Mouse (Mus musculus): ENCODE measurements around the gene Cmss1. TPM values are rescaled to one million over a fixed set of nuclear protein-coding genes. Genes with fewer than 3 reads are reported as not detected.
"Not testable (repeated sequence)": the region's sequence is repeated elsewhere in the genome, so short reads cannot be mapped to it uniquely, and the experiment has no call there.

The Cmss1 gene
- polyA plus RNA-seq, 1 experiment from 2014 or later: 33.5 TPM

DNA sequence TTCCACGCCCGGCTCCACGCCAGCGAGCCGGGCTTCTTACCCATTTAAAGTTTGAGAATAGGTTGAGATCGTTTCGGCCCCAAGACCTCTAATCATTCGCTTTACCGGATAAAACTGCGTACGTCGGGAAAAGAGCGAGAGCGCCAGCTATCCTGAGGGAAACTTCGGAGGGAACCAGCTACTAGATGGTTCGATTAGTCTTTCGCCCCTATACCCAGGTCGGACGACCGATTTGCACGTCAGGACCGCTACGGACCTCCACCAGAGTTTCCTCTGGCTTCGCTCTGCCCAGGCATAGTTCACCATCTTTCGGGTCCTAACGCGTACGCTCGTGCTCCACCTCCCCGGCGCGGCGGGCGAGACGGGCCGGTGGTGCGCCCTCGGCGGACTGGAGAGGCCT is 215.5 kb downstream of the Cmss1 start:
- not testable (repeated sequence) for H3K27ac ChIP-seq (replicated peaks; ENCODE audit: low read depth, low read length); H3K4me2 ChIP-seq (ENCODE audit: low read depth, low read length); H3K4me1 ChIP-seq (ENCODE audit: control insufficient read depth, insufficient read depth, low read length); DNase-seq (ENCODE audit: low spot score); H3K4me3 ChIP-seq (ENCODE audit: low read depth, low read length); H3K36me3 ChIP-seq (ENCODE audit: control insufficient read depth, insufficient read depth, low read length); H3K27me3 ChIP-seq (replicated peaks; ENCODE audit: control insufficient read depth, insufficient read depth, low read length); H3K9me3 ChIP-seq (ENCODE audit: control insufficient read depth, low read length); H3K9ac ChIP-seq (ENCODE audit: low read depth, low read length); ATAC-seq (ENCODE audit: low read depth)
- 35% methylated on average over 24 of the region's 39 CpGs for WGBS

DNA sequence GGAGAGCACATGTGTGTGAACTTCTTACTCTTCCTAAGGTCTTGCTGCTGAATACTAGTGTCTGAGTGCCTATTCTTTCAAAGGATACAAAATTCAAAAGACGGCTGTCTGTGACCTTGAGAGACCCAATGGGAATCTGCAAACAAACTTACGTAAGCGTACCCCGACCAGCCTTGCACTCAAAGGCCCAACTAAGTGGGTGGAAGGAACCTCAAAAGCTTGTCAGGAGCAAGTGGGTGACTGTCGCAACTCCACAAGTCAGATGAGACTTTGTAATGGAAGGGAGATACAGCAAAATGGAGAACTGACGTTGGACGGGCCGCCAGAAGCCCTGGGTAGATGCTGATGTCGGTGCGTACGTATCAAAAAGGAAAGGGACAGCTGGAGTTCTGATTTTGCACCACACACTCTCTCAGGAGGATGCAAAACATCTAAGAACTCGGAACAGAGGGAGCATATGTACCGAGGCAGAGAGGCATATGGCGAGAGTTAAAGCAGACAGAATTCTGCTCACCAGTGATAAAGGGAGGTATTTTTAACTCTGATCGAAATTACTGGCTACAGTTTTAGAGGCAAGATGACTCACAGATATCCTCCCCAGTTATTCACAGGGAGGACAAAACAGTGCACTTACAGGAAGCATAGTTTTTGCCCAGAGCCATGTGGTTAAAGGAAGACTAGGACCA is 217.0 kb downstream of the Cmss1 start:
- WGBS: 75% methylated on average over 15 of the region's 15 CpGs
- no peak overlapping the region for H3K4me3 ChIP-seq (ENCODE audit: low read depth, low read length)
- no peak overlapping the region for H3K4me2 ChIP-seq (ENCODE audit: low read depth, low read length)

DNA sequence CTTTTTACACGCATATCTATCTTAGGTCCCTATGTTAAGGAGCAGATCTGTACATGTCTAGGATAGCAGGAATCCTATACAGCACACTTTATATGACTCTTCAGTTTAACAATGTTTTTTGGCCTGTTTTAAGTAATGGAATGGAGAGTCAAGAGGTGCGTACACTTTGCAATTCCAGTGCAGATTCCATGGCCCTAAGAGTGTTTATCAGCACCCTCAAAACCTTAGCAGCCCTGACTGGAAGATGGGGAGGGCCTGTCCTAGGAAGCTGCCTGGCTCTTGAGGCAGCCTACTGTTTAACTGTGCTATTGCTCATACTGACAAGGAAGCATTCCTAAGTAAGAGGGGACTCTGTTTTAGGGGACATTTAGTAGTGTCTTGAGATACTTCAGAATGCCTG is 222.4 kb downstream of the Cmss1 start:
- H3K27me3 ChIP-seq (replicated peaks; ENCODE audit: control insufficient read depth, insufficient read depth, low read length): no peaks in the 10 kb centered on the region
- DNase-seq (ENCODE audit: low spot score): no peak
- peak overlapping the region; percentile 46; the same call in 1 of the 2 replicates for H3K27ac ChIP-seq (replicated peaks; ENCODE audit: low read depth, low read length)
- no peak overlapping the region for H3K4me2 ChIP-seq (ENCODE audit: low read depth, low read length)
- no peaks in the 10 kb centered on the region for H3K36me3 ChIP-seq (ENCODE audit: control insufficient read depth, insufficient read depth, low read length)
- no peak overlapping the region for H3K9ac ChIP-seq (ENCODE audit: low read depth, low read length)
- 84% methylated on average over 2 of the region's 2 CpGs for WGBS
- no peaks in the 10 kb centered on the region for H3K9me3 ChIP-seq (ENCODE audit: control insufficient read depth, low read length)
- peaks cover 4% of the 10 kb centered on the region; the same call in 1 of the 2 replicates for H3K4me1 ChIP-seq (ENCODE audit: control insufficient read depth, insufficient read depth, low read length)
- ATAC-seq (ENCODE audit: low read depth): no peak
- no peak overlapping the region for H3K4me3 ChIP-seq (ENCODE audit: low read depth, low read length)

More for the DNA sequence above, 217.0 kb downstream of the Cmss1 start:
- ATAC-seq (ENCODE audit: low read depth): no peak
- DNase-seq (ENCODE audit: low spot score): no peak
- H3K9me3 ChIP-seq (ENCODE audit: control insufficient read depth, low read length): no peaks in the 10 kb centered on the region
- no peaks in the 10 kb centered on the region for H3K36me3 ChIP-seq (ENCODE audit: control insufficient read depth, insufficient read depth, low read length)
- H3K27me3 ChIP-seq (replicated peaks; ENCODE audit: control insufficient read depth, insufficient read depth, low read length): no peaks in the 10 kb centered on the region
- no peak overlapping the region for H3K9ac ChIP-seq (ENCODE audit: low read depth, low read length)
- peaks cover 8% of the 10 kb centered on the region for H3K4me1 ChIP-seq (ENCODE audit: control insufficient read depth, insufficient read depth, low read length)
- no peak overlapping the region for H3K27ac ChIP-seq (replicated peaks; ENCODE audit: low read depth, low read length)

DNA sequence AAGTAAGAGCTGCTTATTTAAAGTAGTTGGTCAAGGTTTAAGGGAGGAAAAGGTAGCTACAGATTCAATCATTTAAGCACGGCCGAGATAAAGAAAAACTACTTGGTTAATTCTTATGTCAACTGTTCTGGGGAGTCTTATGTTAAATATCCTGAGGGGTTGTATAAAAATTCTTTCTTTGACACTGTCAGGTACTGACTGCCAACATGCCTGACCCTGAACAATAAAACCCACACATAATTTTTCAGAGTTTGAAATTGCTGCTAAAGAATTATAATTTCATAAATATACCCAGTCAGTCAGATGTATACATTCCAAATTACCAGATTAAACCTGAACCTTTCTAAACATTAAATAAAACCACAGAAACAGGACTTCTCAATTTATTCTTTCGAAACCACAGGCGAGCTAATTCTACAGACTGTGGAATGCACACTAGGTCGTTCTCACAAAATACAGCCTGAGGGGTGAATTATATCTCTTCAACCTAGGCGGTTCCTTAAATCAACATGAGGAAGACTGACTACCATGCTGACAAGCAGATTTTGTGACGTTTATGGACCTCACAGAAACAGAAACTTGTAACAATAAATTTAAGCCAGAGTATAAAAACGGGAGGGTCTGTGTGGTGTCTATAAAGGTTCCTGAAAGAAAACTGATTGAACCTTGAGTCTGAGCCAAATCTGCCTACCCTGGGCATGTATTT is 223.2 kb downstream of the Cmss1 start:
- Histone ChIP-seq H3K4me3 (ENCODE audit: low read depth, low read length) (no peak overlapping the region), H3K36me3 (ENCODE audit: control insufficient read depth, insufficient read depth, low read length) (no peaks in the 10 kb centered on the region), H3K27ac (replicated peaks; ENCODE audit: low read depth, low read length) (peak overlapping the region; percentile 46; the same call in 1 of the 2 replicates), H3K9ac (ENCODE audit: low read depth, low read length) (no peak overlapping the region), H3K4me2 (ENCODE audit: low read depth, low read length) (no peak overlapping the region), H3K4me1 (ENCODE audit: control insufficient read depth, insufficient read depth, low read length) (peaks cover 7% of the 10 kb centered on the region; the same call in 1 of the 2 replicates), H3K9me3 (ENCODE audit: control insufficient read depth, low read length) (no peaks in the 10 kb centered on the region), H3K27me3 (replicated peaks; ENCODE audit: control insufficient read depth, insufficient read depth, low read length) (no peaks in the 10 kb centered on the region)
- 30% methylated on average over 8 of the region's 8 CpGs for WGBS
- ATAC-seq (ENCODE audit: low read depth): peak; percentile 88
- peak; percentile 84 for DNase-seq (ENCODE audit: low spot score)

DNA sequence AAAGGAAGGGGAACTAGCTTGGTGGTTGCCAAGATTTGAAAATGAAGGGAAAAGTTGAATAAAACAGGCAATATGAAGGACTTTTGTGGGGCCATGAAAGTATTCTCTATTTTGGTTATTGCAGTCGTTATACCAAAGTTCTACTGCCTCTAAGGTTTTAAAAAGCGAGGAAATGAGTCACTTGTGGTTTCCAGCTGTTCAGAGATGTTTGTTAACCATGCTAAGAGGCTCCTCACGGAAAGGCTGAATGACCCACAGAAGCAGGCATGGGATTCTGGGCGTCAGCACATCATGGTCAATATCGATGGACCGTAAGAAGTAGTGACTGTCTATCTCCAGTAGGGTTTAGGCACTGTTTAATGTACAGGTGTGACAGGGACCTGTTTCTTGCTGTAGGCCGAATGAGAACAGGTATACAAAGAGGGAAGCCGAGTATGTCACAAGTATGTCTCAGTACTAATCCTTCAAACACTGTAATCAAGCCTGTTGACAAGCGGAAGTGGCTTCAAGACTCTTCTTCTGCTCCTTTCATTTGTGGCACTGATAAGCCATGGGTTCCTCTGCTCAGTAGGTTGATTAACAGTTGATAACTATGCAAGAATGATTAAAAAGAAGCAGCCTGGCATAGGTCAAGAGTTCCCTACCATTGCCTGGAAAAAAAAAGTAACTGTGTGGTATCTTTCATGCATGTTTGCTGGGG is 227.9 kb downstream of the Cmss1 start:
- Histone ChIP-seq H3K4me1 (ENCODE audit: control insufficient read depth, insufficient read depth, low read length) (peaks cover 5% of the 10 kb centered on the region; the same call in 1 of the 2 replicates), H3K9ac (ENCODE audit: low read depth, low read length) (no peak overlapping the region), H3K27ac (replicated peaks; ENCODE audit: low read depth, low read length) (no peak overlapping the region), H3K4me2 (ENCODE audit: low read depth, low read length) (no peak overlapping the region), H3K9me3 (ENCODE audit: control insufficient read depth, low read length) (no peaks in the 10 kb centered on the region), H3K27me3 (replicated peaks; ENCODE audit: control insufficient read depth, insufficient read depth, low read length) (no peaks in the 10 kb centered on the region), H3K4me3 (ENCODE audit: low read depth, low read length) (no peak overlapping the region), H3K36me3 (ENCODE audit: control insufficient read depth, insufficient read depth, low read length) (no peaks in the 10 kb centered on the region)
- no peak for ATAC-seq (ENCODE audit: low read depth)
- DNase-seq (ENCODE audit: low spot score): no peak
- WGBS: 77% methylated on average over 9 of the region's 9 CpGs

DNA sequence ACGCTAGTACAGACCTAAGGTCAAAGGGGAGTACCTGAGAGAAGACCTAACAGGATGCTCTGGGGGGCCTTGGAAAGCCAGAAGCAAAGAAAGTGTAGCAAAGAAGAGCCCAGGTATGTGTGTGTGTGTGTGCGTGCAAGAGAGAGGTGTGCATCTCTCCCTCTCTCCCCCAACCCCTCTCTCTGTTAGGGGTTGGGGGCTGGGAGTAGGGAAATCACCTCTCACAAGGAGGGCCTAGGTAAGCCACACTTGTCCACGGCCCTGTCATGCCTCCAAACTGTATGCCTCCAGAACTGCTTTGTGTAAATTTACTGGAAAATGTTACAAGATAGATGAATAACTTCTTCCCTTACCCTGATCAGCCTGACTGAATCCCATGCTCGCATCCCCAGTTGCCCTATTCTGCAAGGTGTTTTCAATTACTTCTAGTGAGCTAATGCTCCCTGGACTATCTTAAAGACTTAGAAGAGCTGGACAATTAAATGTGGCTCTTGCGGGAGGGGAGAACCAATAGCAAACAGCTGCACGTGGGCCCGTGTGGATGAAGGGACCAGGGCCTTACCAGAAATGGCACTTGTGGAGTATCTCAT is 231.3 kb downstream of the Cmss1 start:
- no peak overlapping the region for H3K27ac ChIP-seq (replicated peaks; ENCODE audit: low read depth, low read length)
- ATAC-seq (ENCODE audit: low read depth) (peak; percentile 15; the same call in 1 of the 2 replicates), DNase-seq (ENCODE audit: low spot score) (no peak)
- H3K4me1 ChIP-seq (ENCODE audit: control insufficient read depth, insufficient read depth, low read length): peaks cover 5% of the 10 kb centered on the region; the same call in 1 of the 2 replicates
- no peak overlapping the region for H3K9ac ChIP-seq (ENCODE audit: low read depth, low read length)
- H3K9me3 ChIP-seq (ENCODE audit: control insufficient read depth, low read length): no peaks in the 10 kb centered on the region
- H3K27me3 ChIP-seq (replicated peaks; ENCODE audit: control insufficient read depth, insufficient read depth, low read length): no peaks in the 10 kb centered on the region
- H3K4me2 ChIP-seq (ENCODE audit: low read depth, low read length): no peak overlapping the region
- WGBS: 60% methylated on average over 7 of the region's 7 CpGs
- H3K4me3 ChIP-seq (ENCODE audit: low read depth, low read length): no peak overlapping the region
- no peaks in the 10 kb centered on the region for H3K36me3 ChIP-seq (ENCODE audit: control insufficient read depth, insufficient read depth, low read length)

DNA sequence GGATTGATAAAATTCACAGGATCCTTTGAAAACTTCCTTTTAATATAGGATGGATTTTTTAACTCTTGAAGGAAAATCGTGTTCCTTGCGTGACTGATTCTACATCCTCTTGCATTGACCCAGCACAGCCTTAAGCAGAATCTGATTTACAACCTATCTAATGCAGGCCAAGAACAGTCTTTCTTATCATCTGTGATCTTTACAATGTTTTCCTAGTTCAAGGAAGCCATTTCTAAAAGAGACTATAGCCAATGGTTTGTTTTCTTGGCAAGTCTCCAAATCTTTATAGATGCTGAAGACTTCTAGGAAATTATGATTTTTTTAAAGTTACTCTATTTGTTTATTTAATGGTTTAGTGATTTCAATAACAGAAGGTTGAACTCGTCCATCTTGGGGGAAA is 234.5 kb downstream of the Cmss1 start:
- H3K4me2 ChIP-seq (ENCODE audit: low read depth, low read length): no peak overlapping the region
- ATAC-seq (ENCODE audit: low read depth) (no peak), DNase-seq (ENCODE audit: low spot score) (no peak)
- whole genome bisulfite sequencing: 85% methylated on average over 3 of the region's 3 CpGs
- no peak overlapping the region for H3K4me3 ChIP-seq (ENCODE audit: low read depth, low read length)
- no peaks in the 10 kb centered on the region for H3K9me3 ChIP-seq (ENCODE audit: control insufficient read depth, low read length)
- no peak overlapping the region for H3K9ac ChIP-seq (ENCODE audit: low read depth, low read length)
- no peak overlapping the region for H3K27ac ChIP-seq (replicated peaks; ENCODE audit: low read depth, low read length)
- no peaks in the 10 kb centered on the region for H3K27me3 ChIP-seq (replicated peaks; ENCODE audit: control insufficient read depth, insufficient read depth, low read length)
- peaks cover 15% of the 10 kb centered on the region for H3K4me1 ChIP-seq (ENCODE audit: control insufficient read depth, insufficient read depth, low read length)
- no peaks in the 10 kb centered on the region for H3K36me3 ChIP-seq (ENCODE audit: control insufficient read depth, insufficient read depth, low read length)

DNA sequence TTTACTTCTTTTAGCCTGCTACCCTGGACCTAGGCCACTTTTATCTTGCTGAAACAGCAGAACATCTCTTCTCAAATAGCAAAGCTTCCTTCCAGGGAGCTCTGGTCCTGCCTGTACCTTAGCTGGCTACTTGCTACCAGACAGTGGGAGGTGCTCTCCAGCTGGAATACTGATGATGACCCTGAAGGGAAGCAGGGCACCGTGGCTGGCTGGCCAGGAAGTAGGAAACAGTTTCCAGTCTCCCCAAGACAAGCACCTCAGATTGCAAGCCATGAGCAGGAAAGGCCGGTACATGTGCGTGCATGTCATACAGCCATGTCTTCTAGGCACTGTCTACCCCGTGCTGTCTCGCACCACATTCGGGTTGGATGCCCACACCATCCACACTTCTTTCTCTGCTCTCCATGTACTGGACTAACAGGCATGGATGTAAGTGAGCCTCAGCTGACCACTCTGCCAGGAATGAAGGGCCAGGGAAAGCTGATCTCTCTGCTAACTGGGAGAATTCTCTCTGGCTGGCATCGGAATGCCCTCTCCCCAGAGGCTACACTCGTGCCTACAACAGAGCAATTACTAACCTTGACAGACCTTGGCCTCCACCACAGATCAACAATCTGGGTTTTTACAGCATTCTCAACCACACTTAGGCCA is 236.7 kb downstream of the Cmss1 start:
- 58% methylated on average over 8 of the region's 8 CpGs for WGBS
- no peak overlapping the region for H3K4me2 ChIP-seq (ENCODE audit: low read depth, low read length)

More for the DNA sequence above, 236.7 kb downstream of the Cmss1 start:
- Histone ChIP-seq H3K36me3 (ENCODE audit: control insufficient read depth, insufficient read depth, low read length) (no peaks in the 10 kb centered on the region), H3K9ac (ENCODE audit: low read depth, low read length) (no peak overlapping the region), H3K4me1 (ENCODE audit: control insufficient read depth, insufficient read depth, low read length) (peaks cover 26% of the 10 kb centered on the region), H3K9me3 (ENCODE audit: control insufficient read depth, low read length) (no peaks in the 10 kb centered on the region), H3K27ac (replicated peaks; ENCODE audit: low read depth, low read length) (no peak overlapping the region), H3K27me3 (replicated peaks; ENCODE audit: control insufficient read depth, insufficient read depth, low read length) (no peaks in the 10 kb centered on the region), H3K4me3 (ENCODE audit: low read depth, low read length) (no peak overlapping the region)
- ATAC-seq (ENCODE audit: low read depth) (no peak), DNase-seq (ENCODE audit: low spot score) (no peak)
